Mouse (Mus musculus) liver, embryonic 14.5 days (tissue): ENCODE measurements at regions not wholly inside any gene's neighbourhood (a gene's known extent, or its start where the extent isn't known, plus 50 kb on each side); places are given as distances from the start of the nearest gene placed in this dataset.

Experiments
- CTCF ChIP-seq: IDR thresholded peaks from 2 replicates; pipeline ENCODE4 v1.5.1; 2016; ENCODE audit warnings: antibody characterized with exemption, low read depth, control low read depth
- EP300 ChIP-seq: IDR thresholded peaks from 2 replicates; pipeline ENCODE4 v1.6.1; 2016; ENCODE audit warnings: antibody characterized with exemption, low read depth

DNA sequence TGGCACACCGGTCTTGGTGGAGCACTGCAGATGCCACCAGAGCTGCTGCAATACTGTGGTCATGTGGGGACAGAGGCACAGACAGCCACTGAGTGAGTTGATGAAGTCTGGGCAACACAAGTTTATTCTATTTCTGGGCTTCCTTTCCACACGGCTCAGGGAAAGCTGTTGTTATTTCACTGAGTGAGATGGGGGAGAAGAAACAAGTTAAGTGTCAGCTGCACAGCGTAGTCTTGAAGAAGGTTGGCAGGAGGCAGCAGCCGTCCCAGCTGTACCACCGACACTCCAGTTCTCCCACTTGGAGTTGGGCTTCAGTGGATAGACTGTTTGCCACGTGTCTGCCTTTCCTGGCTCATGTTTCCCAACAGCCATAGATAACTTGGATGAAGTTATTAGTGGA, 216.8 kb upstream of the Camk1g start:
- no peak for TF ChIP-seq CTCF
- TF ChIP-seq EP300, result no peak
